Comparison of ENCODE assay signal across 8 mouse cellular contexts in the genomic region with DNA sequence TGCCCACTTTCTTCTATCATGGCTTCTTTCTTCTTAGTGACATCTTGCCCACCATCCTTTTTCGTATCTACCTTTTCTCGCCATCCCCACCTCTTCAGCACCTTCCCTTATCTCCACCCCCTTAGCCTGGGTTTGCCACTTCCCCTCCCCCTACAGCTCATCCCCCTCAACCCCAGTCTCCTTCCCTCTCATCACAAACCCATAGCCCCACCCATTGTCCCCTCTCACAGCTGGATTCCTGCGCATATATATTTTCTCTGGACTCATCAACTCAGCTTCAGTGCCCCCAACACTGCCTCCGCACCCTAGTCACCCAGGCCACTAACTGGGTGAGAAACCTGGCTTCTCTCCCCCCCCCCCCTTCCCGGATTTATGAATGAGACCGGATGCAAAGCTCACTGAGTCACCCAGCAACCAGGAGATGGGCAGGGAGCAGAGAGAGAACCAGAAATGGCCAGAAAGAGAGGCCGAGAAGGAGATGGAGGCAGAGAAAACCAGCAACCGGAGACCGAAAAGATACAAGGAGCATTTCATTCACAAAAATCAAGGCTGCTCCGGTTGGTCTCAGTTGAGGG. TPM values are rescaled to one million over a fixed set of nuclear protein-coding genes. Genes with fewer than 3 reads are reported as not detected.
DNase-seq lines count a peak whose midpoint lies in the region; ATAC-seq and TF ChIP-seq lines count a peak whose summit lies in the region.
"Had no signal": no experiment of that assay in that cellular context is flagged by ENCODE, and none has a peak within 500 bp of the region (broad histone marks: within the 10 kb centered on the region; RNA-seq: fewer than 3 reads in every experiment).

No protein-coding gene starts in this region.

- H3K4me2 ChIP-seq in lung, embryonic 14.5 days = peak overlapping the region; percentile 81
- peak overlapping the region; percentile 88 for H3K4me2 ChIP-seq in embryonic facial prominence, embryonic 15.5 days (replicated peaks)
- H3K4me2 ChIP-seq in limb, embryonic 11.5 days (ENCODE audit: low read depth, severe bottlenecking) = peak overlapping the region; percentile 50
- peak overlapping the region; percentile 81 for H3K4me2 ChIP-seq in stomach, embryonic 15.5 days

- 3% methylated on average over 10 of the region's 10 CpGs for WGBS in lung, embryonic 14.5 days
- WGBS in embryonic facial prominence, embryonic 15.5 days = 6% methylated on average over 10 of the region's 10 CpGs
- 6% methylated on average over 10 of the region's 10 CpGs for WGBS in limb, embryonic 11.5 days
- WGBS in stomach, embryonic 15.5 days = 12% methylated on average over 10 of the region's 10 CpGs

- no peak for DNase-seq in lung, embryonic 14.5 days
- DNase-seq in lung, postnatal 10 days = no peak
- DNase-seq in limb, embryonic 11.5 days (ENCODE audit: low spot score) = no peak
- no peak for DNase-seq in adipocyte (ENCODE audit: low spot score)
- no peak for DNase-seq in right cerebral cortex, postnatal 4 days
- DNase-seq: layer of hippocampus, adult 9-11 months had no signal

- H3K4me1 ChIP-seq in lung, embryonic 14.5 days (ENCODE audit: insufficient read depth) = peaks cover 11% of the 10 kb centered on the region; the same call in 1 of the 2 replicates
- H3K4me1 ChIP-seq in embryonic facial prominence, embryonic 15.5 days = peaks cover 44% of the 10 kb centered on the region
- H3K4me1 ChIP-seq in limb, embryonic 11.5 days (ENCODE audit: control insufficient read depth, insufficient read depth, low read length) = peaks cover 12% of the 10 kb centered on the region
- H3K4me1 ChIP-seq in stomach, embryonic 15.5 days = peaks cover 24% of the 10 kb centered on the region

- TF ChIP-seq CTCF in lung, embryonic 14.5 days (IDR thresholded peaks at IDR 0.05; ENCODE audit: low read depth) = no peak

- peak overlapping the region; percentile 50; the same call in 1 of the 2 replicates for H3K9ac ChIP-seq in lung, embryonic 14.5 days
- no peak overlapping the region for H3K9ac ChIP-seq in embryonic facial prominence, embryonic 15.5 days
- H3K9ac ChIP-seq in limb, embryonic 11.5 days (ENCODE audit: low read length) = peak overlapping the region; percentile 41; the same call in 1 of the 2 replicates
- no peak overlapping the region for H3K9ac ChIP-seq in stomach, embryonic 15.5 days

- H3K9me3 ChIP-seq in lung, embryonic 14.5 days (ENCODE audit: low read depth, low read length) = no peaks in the 10 kb centered on the region
- no peaks in the 10 kb centered on the region for H3K9me3 ChIP-seq in embryonic facial prominence, embryonic 15.5 days (replicated peaks)
- no peaks in the 10 kb centered on the region for H3K9me3 ChIP-seq in limb, embryonic 11.5 days (ENCODE audit: control insufficient read depth, low read length)
- no peaks in the 10 kb centered on the region for H3K9me3 ChIP-seq in stomach, embryonic 15.5 days

- no peak for ATAC-seq in lung, embryonic 14.5 days (ENCODE audit: insufficient read depth)
- no peak for ATAC-seq in embryonic facial prominence, embryonic 15.5 days (ENCODE audit: insufficient number of reproducible peaks, low FRiP score, low TSS enrichment, low read depth)
- no peak for ATAC-seq in limb, embryonic 11.5 days (ENCODE audit: insufficient number of reproducible peaks, low FRiP score, low TSS enrichment, low read depth)
- ATAC-seq in stomach, embryonic 15.5 days (ENCODE audit: insufficient read depth, low FRiP score, low read depth) = no peak

- peaks cover 41% of the 10 kb centered on the region for H3K27me3 ChIP-seq in lung, embryonic 14.5 days (ENCODE audit: insufficient read depth, low read length)
- peaks cover 22% of the 10 kb centered on the region for H3K27me3 ChIP-seq in embryonic facial prominence, embryonic 15.5 days
- H3K27me3 ChIP-seq in limb, embryonic 11.5 days (ENCODE audit: control insufficient read depth, insufficient read depth, low read length) = peaks cover 30% of the 10 kb centered on the region
- H3K27me3 ChIP-seq in stomach, embryonic 15.5 days (replicated peaks) = peaks cover 29% of the 10 kb centered on the region

- no peak overlapping the region for H3K27ac ChIP-seq in lung, embryonic 14.5 days (ENCODE audit: low read depth)
- no peak overlapping the region for H3K27ac ChIP-seq in embryonic facial prominence, embryonic 15.5 days (replicated peaks)
- no peak overlapping the region for H3K27ac ChIP-seq in limb, embryonic 11.5 days (replicated peaks; ENCODE audit: low read depth, low read length)
- no peak overlapping the region for H3K27ac ChIP-seq in stomach, embryonic 15.5 days

- H3K36me3 ChIP-seq in lung, embryonic 14.5 days (ENCODE audit: insufficient read depth) = peaks cover 8% of the 10 kb centered on the region; the same call in 1 of the 2 replicates
- H3K36me3 ChIP-seq in embryonic facial prominence, embryonic 15.5 days = 0 out of 2 replicates have a peak, but pooled peaks cover 1% of the 10 kb centered on the region
- H3K36me3 ChIP-seq in limb, embryonic 11.5 days (ENCODE audit: control insufficient read depth, insufficient read depth, low read length) = peaks cover 2% of the 10 kb centered on the region
- 0 out of 2 replicates have a peak, but pooled peaks cover 3% of the 10 kb centered on the region for H3K36me3 ChIP-seq in stomach, embryonic 15.5 days

- peak overlapping the region; percentile 61 for H3K4me3 ChIP-seq in lung, embryonic 14.5 days (ENCODE audit: low read depth, low read length)
- H3K4me3 ChIP-seq in embryonic facial prominence, embryonic 15.5 days (replicated peaks) = peak overlapping the region; percentile 65
- peak overlapping the region; percentile 61 for H3K4me3 ChIP-seq in limb, embryonic 11.5 days (ENCODE audit: low read depth, low read length)
- H3K4me3 ChIP-seq in stomach, embryonic 15.5 days (replicated peaks) = peak overlapping the region; percentile 62

RNA-seq across cellular contexts. Expression of a gene that starts 1.8 kb away (rescaled TPM):
- polyA plus RNA-seq in lung, embryonic 14.5 days (2014; fragmentation: Nextera tagmentation; extraction: Ambion mirVana) = 0.17 and 0.28 TPM in 2 replicates
- polyA plus RNA-seq in embryonic facial prominence, embryonic 15.5 days (2015; fragmentation: Nextera tagmentation; extraction: Ambion mirVana) = 0.51 and 0.69 TPM in 2 replicates
- 0.23 and 0.81 TPM in 2 replicates for polyA plus RNA-seq in limb, embryonic 11.5 days (2014; fragmentation: Nextera tagmentation; extraction: Ambion mirVana)
- polyA plus RNA-seq in stomach, embryonic 15.5 days (2015; fragmentation: Nextera tagmentation; extraction: Ambion mirVana) = 0.42 and 0.66 TPM in 2 replicates

RNA-seq across cellular contexts. Expression of a gene that starts 2.0 kb away (rescaled TPM):
- 1.7 and 2.5 TPM in 2 replicates for polyA plus RNA-seq in lung, embryonic 14.5 days (2014; fragmentation: Nextera tagmentation; extraction: Ambion mirVana)
- polyA plus RNA-seq in embryonic facial prominence, embryonic 15.5 days (2015; fragmentation: Nextera tagmentation; extraction: Ambion mirVana) = 2.5 and 3.3 TPM in 2 replicates
- polyA plus RNA-seq in limb, embryonic 11.5 days (2014; fragmentation: Nextera tagmentation; extraction: Ambion mirVana) = 4.7 and 5.1 TPM in 2 replicates
- 1.9 and 2.2 TPM in 2 replicates for polyA plus RNA-seq in stomach, embryonic 15.5 days (2015; fragmentation: Nextera tagmentation; extraction: Ambion mirVana)

RNA-seq across cellular contexts. Expression of a gene that starts 12.2 kb away (rescaled TPM):
- polyA plus RNA-seq in lung, embryonic 14.5 days (2014; fragmentation: Nextera tagmentation; extraction: Ambion mirVana) = 10.7 and 16.3 TPM in 2 replicates
- polyA plus RNA-seq in embryonic facial prominence, embryonic 15.5 days (2015; fragmentation: Nextera tagmentation; extraction: Ambion mirVana) = 22.8 and 24.6 TPM in 2 replicates
- 10.1 and 11.9 TPM in 2 replicates for polyA plus RNA-seq in limb, embryonic 11.5 days (2014; fragmentation: Nextera tagmentation; extraction: Ambion mirVana)
- polyA plus RNA-seq in stomach, embryonic 15.5 days (2015; fragmentation: Nextera tagmentation; extraction: Ambion mirVana) = 24.8 and 26.7 TPM in 2 replicates

RNA-seq across cellular contexts. Expression of a gene that starts 12.3 kb away (rescaled TPM):
- 284 and 285 TPM in 2 replicates for polyA plus RNA-seq in lung, embryonic 14.5 days (2014; fragmentation: Nextera tagmentation; extraction: Ambion mirVana)
- polyA plus RNA-seq in embryonic facial prominence, embryonic 15.5 days (2015; fragmentation: Nextera tagmentation; extraction: Ambion mirVana) = 259 and 275 TPM in 2 replicates
- 336 and 340 TPM in 2 replicates for polyA plus RNA-seq in limb, embryonic 11.5 days (2014; fragmentation: Nextera tagmentation; extraction: Ambion mirVana)
- polyA plus RNA-seq in stomach, embryonic 15.5 days (2015; fragmentation: Nextera tagmentation; extraction: Ambion mirVana) = 225 and 237 TPM in 2 replicates

RNA-seq across cellular contexts. Expression of a gene that starts 33.6 kb away (rescaled TPM):
- polyA plus RNA-seq in lung, embryonic 14.5 days (2014; fragmentation: Nextera tagmentation; extraction: Ambion mirVana) = 0.95 and 1.0 TPM in 2 replicates
- polyA plus RNA-seq in embryonic facial prominence, embryonic 15.5 days (2015; fragmentation: Nextera tagmentation; extraction: Ambion mirVana) = 0.63 and 0.95 TPM in 2 replicates
- polyA plus RNA-seq in limb, embryonic 11.5 days (2014; fragmentation: Nextera tagmentation; extraction: Ambion mirVana) = 0.25 and 0.37 TPM in 2 replicates
- polyA plus RNA-seq in stomach, embryonic 15.5 days (2015; fragmentation: Nextera tagmentation; extraction: Ambion mirVana) = 0.75 and 0.76 TPM in 2 replicates

Comparison
In these comparisons a context has a peak if more than half of its experiments do, and no peak if none do; other contexts are left out.
1. H3K9ac ChIP-seq: peak in lung, embryonic 14.5 days (single experiment) and limb, embryonic 11.5 days (single experiment); none in embryonic facial prominence, embryonic 15.5 days (single experiment) and stomach, embryonic 15.5 days (single experiment).
2. Peak in every context shown above with its lines, with median percentiles within 50 percentile points of each other: H3K4me2 ChIP-seq and H3K4me3 ChIP-seq.